Mouse (Mus musculus) forebrain, embryonic 11.5 days (tissue): Measurements from ENCODE around the gene Wasf3. TPM values are rescaled to one million over a fixed set of nuclear protein-coding genes. Genes with fewer than 3 reads are reported as not detected.

Experiments used
- ATAC-seq: fragments of 200-750 bp; cut with Nextera tagmentation; replicated peaks from 2 replicates; pipeline ENCODE4 v1.8.0; 2017; ENCODE audit warnings: moderate TSS enrichment; ENCODE audit not compliant: low FRiP score
- DNase-seq: peaks from one replicate; pipeline ENCODE4 v3.0.0-alpha.2; 2017; ENCODE audit warnings: low spot score
- H3K27ac ChIP-seq: fragments of 300-500 bp; sonication (generic); 2 replicates; pipeline ENCODE4 v1.5.1; 2014; ENCODE audit warnings: low read depth, low read length
- H3K27me3 ChIP-seq: fragments of 300-500 bp; sonication (generic); 2 replicates; pipeline ENCODE4 v1.6.1; 2014; ENCODE audit warnings: mild to moderate bottlenecking, low read length, mixed read lengths; ENCODE audit not compliant: control insufficient read depth, insufficient read depth
- H3K36me3 ChIP-seq: fragments of 300-500 bp; sonication (generic); 2 replicates; pipeline ENCODE4 v1.6.1; 2014; ENCODE audit warnings: mild to moderate bottlenecking, low read length, moderate library complexity, mixed read lengths; ENCODE audit not compliant: control insufficient read depth, insufficient read depth
- H3K4me1 ChIP-seq: fragments of 300-500 bp; sonication (generic); replicated peaks from 2 replicates; pipeline ENCODE4 v1.6.1; 2014; ENCODE audit warnings: low read length, mixed read lengths; ENCODE audit not compliant: control insufficient read depth, insufficient read depth
- H3K4me2 ChIP-seq: fragments of 300-500 bp; sonication (generic); 2 replicates; pipeline ENCODE4 v1.6.1; 2014; ENCODE audit warnings: low read depth, mild to moderate bottlenecking, low read length, moderate library complexity, mixed read lengths; ENCODE audit not compliant: severe bottlenecking
- H3K4me3 ChIP-seq: fragments of 300-500 bp; sonication (generic); 2 replicates; pipeline ENCODE4 v1.5.1; 2014; ENCODE audit warnings: low read depth, low read length
- H3K9ac ChIP-seq: fragments of 300-500 bp; sonication (generic); 2 replicates; pipeline ENCODE4 v1.6.1; 2014; ENCODE audit warnings: low read length
- H3K9me3 ChIP-seq: fragments of 300-500 bp; sonication (generic); 2 replicates; pipeline ENCODE4 v1.6.1; 2016; ENCODE audit warnings: low read length, mixed read lengths; ENCODE audit not compliant: control insufficient read depth
- WGBS: fragments of 180-500 bp; shearing (Covaris S2); extraction: QIAGEN DNeasy Blood & Tissue Kit; methylation state at CpG from one replicate; pipeline ENCODE4 v1.1.7; 2014; 5-methylcytosine and 5-hydroxymethylcytosine counted together
- polyA plus RNA-seq: library from polyadenylated mRNA; unstranded; fragments of >200 nt; fragmentation: Nextera tagmentation; extraction: Ambion mirVana; gene quantifications from 2 replicates; pipeline ENCODE4 v1.2.1, GENCODE M21; 2014

Gene Wasf3
- polyA plus RNA-seq, 1 experiment from 2014 or later, result 5.1 TPM

DNA sequence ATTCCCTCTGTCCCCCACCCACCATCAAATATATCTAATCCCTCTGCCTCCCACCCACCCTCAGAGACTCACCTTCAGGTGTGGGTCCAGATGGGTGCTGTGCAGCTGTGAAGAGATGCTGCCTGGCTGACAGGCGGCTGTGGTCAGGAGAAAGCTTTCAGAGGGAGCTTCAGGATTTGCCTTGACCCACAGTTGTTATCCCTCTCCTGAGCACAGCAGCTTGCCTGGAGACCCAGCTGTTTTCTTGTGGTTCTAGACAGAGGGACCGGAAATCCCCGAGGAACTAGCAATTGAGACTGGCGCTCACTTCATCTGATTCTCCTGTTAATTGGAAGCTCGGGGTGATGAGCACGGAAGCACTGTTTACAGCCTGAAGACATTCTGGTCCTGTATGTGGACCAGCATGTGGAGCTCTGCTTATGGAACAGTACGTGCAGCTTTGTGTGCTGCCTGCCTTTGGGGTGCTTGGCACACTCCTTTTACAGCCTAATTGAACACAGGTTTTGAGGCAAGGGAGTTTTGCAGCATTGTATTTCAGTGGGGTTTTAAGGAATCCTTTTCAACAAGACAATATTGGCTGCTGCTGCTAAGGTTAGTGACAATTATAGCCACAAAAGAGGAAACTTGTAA lies 54.5 kb downstream of the Wasf3 start:
- WGBS, result 93% methylated on average over 7 of the region's 7 CpGs
- H3K9ac ChIP-seq, result no peak overlapping the region
- no peak overlapping the region for H3K4me3 ChIP-seq
- H3K27me3 ChIP-seq, result no peaks in the 10 kb centered on the region
- H3K27ac ChIP-seq, result no peak overlapping the region
- H3K9me3 ChIP-seq, result no peaks in the 10 kb centered on the region
- no peaks in the 10 kb centered on the region for H3K4me1 ChIP-seq
- no peak overlapping the region for H3K4me2 ChIP-seq
- ATAC-seq, result no peak
- DNase-seq, result no peak
- H3K36me3 ChIP-seq, result no peaks in the 10 kb centered on the region; the same call in 1 of the 2 replicates

DNA sequence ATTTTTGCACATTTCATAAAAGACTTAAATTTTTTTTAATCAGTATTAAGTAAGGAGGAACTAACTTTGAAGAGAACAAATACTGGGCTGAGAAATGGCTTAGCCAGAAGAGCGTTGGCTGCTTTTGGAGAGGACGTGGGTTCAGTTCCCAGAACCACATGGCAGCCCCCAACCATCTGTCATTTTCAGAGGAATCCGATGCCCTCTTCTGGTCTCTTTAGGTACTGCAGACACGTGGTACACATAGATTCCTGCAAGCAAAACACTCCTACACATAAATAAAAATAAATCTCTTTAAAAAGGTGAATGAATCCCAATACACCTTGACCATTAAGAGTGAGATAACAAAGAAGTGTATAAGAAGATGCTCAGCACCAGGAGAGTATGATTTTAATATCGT lies 55.5 kb downstream of the Wasf3 start:
- H3K9me3 ChIP-seq, result no peaks in the 10 kb centered on the region
- H3K4me3 ChIP-seq, result no peak overlapping the region
- no peaks in the 10 kb centered on the region; the same call in 1 of the 2 replicates for H3K36me3 ChIP-seq
- no peak for ATAC-seq
- no peaks in the 10 kb centered on the region for H3K27me3 ChIP-seq
- H3K4me1 ChIP-seq, result no peaks in the 10 kb centered on the region
- WGBS, result 86% methylated on average over 5 of the region's 5 CpGs
- no peak overlapping the region for H3K9ac ChIP-seq
- H3K4me2 ChIP-seq, result no peak overlapping the region
- H3K27ac ChIP-seq, result no peak overlapping the region
- DNase-seq, result no peak

DNA sequence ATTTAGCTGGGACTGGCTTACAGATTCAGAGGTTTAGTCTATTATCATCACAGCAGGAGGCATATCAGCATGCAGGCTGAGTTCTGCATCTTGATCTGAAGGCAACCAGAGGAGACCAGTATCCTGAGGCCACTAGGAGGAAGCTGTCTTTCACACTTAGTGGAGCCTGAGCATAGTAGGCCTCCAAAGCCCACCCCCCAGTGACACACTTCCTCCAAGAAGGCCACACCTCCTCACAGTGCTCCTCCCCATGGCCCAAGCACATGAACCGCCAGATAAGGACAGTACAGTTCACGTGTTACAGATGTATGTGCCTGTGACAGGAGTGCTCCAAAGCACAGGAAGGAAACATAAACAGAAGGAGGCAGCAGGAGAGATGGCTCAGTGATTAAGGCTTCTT lies 58.0 kb downstream of the Wasf3 start:
- H3K9me3 ChIP-seq, result no peaks in the 10 kb centered on the region
- 89% methylated on average over 2 of the region's 2 CpGs for WGBS
- no peaks in the 10 kb centered on the region for H3K27me3 ChIP-seq
- H3K4me3 ChIP-seq, result no peak overlapping the region
- H3K36me3 ChIP-seq, result no peaks in the 10 kb centered on the region; the same call in 1 of the 2 replicates
- DNase-seq (no peak), ATAC-seq (no peak)
- H3K9ac ChIP-seq, result no peak overlapping the region
- no peaks in the 10 kb centered on the region for H3K4me1 ChIP-seq
- H3K4me2 ChIP-seq, result no peak overlapping the region
- no peak overlapping the region for H3K27ac ChIP-seq

DNA sequence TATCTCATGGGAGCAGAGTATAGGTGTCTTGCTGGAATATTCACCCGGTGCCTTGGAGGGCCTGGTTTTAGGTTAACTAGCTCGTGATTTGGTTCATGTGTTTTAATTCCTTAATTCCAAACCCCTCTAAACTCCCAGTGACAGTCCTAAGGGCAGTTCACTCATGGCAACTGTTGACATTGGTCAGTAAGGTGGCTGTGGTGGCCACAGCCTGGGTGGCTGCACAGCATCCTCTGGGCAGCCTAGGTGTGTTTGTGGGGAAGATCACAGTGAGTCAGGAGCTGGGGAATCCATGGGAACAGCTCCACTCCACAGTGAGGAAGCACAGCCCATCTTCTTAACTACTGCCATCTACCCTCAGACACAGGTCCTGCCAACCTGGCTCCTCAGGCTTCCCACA lies 61.8 kb downstream of the Wasf3 start:
- Histone ChIP-seq H3K9me3 (no peaks in the 10 kb centered on the region), H3K27ac (no peak overlapping the region), H3K36me3 (no peaks in the 10 kb centered on the region), H3K9ac (no peak overlapping the region), H3K4me1 (no peaks in the 10 kb centered on the region), H3K4me2 (no peak overlapping the region), H3K27me3 (no peaks in the 10 kb centered on the region), H3K4me3 (no peak overlapping the region)
- DNase-seq (no peak), ATAC-seq (no peak)
- 88% methylated on average over 2 of the region's 2 CpGs for WGBS

DNA sequence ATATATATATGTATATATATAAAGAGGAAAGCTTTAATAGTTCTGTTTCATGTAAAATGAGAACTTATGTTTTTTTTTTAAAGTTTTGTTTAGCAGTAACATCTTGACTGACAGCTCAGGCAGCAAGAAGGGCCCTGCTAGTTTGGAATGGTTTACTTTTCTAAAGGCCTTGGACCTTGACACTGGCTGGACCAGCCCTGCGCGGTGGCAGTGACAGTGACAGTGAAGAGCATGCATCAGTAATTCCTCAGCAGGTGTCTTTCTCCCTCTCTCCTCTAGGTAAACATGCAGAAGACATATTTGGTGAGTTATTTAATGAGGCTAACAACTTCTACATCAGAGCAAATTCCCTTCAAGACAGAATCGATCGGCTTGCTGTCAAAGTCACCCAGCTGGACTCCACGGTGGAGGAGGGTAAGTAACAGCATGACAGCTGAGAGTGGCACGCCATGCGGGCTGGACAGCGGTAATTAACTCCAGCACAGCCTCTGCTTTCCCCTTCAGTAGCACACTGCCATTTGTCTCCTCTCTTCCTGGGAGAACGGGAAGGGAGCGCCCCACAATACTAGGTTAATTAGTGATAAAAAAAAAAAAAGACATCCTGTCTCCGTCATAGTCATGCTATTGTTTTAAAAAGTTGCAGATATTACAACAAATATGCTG lies 66.9 kb downstream of the Wasf3 start:
- DNase-seq (no peak), ATAC-seq (no peak)
- no peak overlapping the region for H3K4me2 ChIP-seq
- 83% methylated on average over 11 of the region's 11 CpGs for WGBS
- H3K4me1 ChIP-seq, result no peaks in the 10 kb centered on the region
- H3K36me3 ChIP-seq, result no peaks in the 10 kb centered on the region
- H3K27ac ChIP-seq, result no peak overlapping the region
- H3K4me3 ChIP-seq, result no peak overlapping the region
- H3K9ac ChIP-seq, result no peak overlapping the region
- H3K27me3 ChIP-seq, result no peaks in the 10 kb centered on the region
- no peaks in the 10 kb centered on the region for H3K9me3 ChIP-seq

- no peak overlapping the region for H3K9ac ChIP-seq
- no peaks in the 10 kb centered on the region for H3K27me3 ChIP-seq
- H3K9me3 ChIP-seq, result no peaks in the 10 kb centered on the region
- no peak overlapping the region for H3K4me2 ChIP-seq
- DNase-seq, result no peak
- H3K36me3 ChIP-seq, result no peaks in the 10 kb centered on the region
- no peak for ATAC-seq
- no peak overlapping the region for H3K4me3 ChIP-seq
- no peaks in the 10 kb centered on the region for H3K4me1 ChIP-seq
- WGBS, result 94% methylated on average over 6 of the region's 6 CpGs
- no peak overlapping the region for H3K27ac ChIP-seq
These were observed 68.8 kb downstream of the Wasf3 start for GRCm38 (mm10) chr5:146453556-146453955.

DNA sequence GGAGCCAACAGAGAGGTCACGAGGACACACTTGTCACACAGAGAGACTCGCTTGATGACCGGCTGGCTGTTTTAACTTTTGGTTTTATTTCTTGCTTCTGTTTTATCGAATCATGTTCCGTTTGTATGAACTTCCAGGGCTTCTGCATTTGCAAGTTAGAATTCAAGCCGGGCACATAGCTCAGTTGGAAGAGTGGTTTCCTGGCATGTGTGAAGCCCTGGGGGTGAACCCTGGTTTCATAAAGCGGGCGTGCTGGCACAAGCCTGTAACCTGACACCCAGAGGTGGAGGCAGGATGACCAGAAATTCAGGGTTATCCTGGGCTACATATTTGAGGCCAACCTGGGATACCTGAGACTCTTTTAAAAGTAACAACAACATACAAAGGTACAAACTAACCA lies 76.8 kb downstream of the Wasf3 start:
- Histone ChIP-seq H3K4me3 (no peak overlapping the region), H3K9me3 (no peaks in the 10 kb centered on the region), H3K9ac (no peak overlapping the region), H3K4me1 (no peaks in the 10 kb centered on the region), H3K27ac (no peak overlapping the region), H3K27me3 (no peaks in the 10 kb centered on the region), H3K36me3 (no peaks in the 10 kb centered on the region; the same call in 1 of the 2 replicates), H3K4me2 (no peak overlapping the region)
- ATAC-seq (no peak), DNase-seq (no peak)
- 86% methylated on average over 8 of the region's 8 CpGs for WGBS

DNA sequence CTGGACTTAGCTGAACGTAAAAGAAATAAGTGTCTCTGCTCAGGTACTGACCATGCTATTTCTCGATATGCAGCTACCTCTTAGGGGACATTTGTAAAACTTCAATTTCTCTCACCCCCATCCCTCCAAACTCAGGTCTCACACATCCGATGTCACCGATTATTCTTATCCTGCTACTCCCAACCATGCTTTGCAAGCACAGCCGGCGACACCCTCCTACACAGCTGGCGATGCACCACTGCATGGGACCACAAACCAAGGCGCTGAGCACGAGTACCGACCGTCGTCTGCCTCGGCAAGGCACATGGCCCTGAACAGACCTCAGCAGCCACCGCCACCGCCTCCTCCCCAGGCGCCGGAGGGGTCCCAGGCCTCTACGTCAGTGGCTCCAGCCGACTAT lies 81.9 kb downstream of the Wasf3 start:
- Histone ChIP-seq H3K4me2 (no peak overlapping the region), H3K27me3 (no peaks in the 10 kb centered on the region), H3K27ac (no peak overlapping the region), H3K9ac (no peak overlapping the region), H3K4me3 (no peak overlapping the region), H3K9me3 (no peaks in the 10 kb centered on the region), H3K36me3 (no peaks in the 10 kb centered on the region), H3K4me1 (no peaks in the 10 kb centered on the region)
- no peak for DNase-seq
- 94% methylated on average over 19 of the region's 19 CpGs for WGBS
- no peak for ATAC-seq

- ATAC-seq (no peak), DNase-seq (no peak)
- Histone ChIP-seq H3K27me3 (no peaks in the 10 kb centered on the region), H3K9ac (no peak overlapping the region), H3K36me3 (no peaks in the 10 kb centered on the region), H3K4me2 (no peak overlapping the region), H3K27ac (no peak overlapping the region), H3K4me1 (no peaks in the 10 kb centered on the region), H3K4me3 (no peak overlapping the region), H3K9me3 (no peaks in the 10 kb centered on the region)
- WGBS, result 89% methylated on average over 9 of the region's 9 CpGs
These were observed 83.5 kb downstream of the Wasf3 start for GRCm38 (mm10) chr5:146468311-146468710.
